Comparison of ENCODE assay signal across 9 mouse cellular contexts in the genomic region with DNA sequence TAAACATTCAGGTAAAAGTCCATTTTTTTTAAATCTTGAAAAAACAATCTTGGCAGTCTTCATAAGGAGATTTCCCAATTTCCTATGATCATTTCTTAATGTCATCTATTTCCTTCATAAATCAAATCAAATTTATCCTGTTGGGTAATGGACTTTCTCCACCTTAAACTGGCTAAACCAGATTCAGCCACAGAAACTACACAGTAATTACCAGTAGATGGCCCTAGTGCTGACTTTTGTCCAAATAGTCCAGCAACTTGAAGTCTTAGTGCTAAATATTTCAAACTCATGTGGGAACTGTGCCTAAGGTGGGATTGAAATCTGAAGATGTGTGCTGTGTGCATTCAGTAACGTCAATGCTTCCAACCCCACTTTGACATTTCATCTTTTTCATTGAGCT. TPM values are rescaled to one million over a fixed set of nuclear protein-coding genes. Genes with fewer than 3 reads are reported as not detected.
DNase-seq lines count a peak whose midpoint lies in the region; ATAC-seq and TF ChIP-seq lines count a peak whose summit lies in the region.
"Had no signal": no experiment of that assay in that cellular context is flagged by ENCODE, and none has a peak within 500 bp of the region (broad histone marks: within the 10 kb centered on the region; RNA-seq: fewer than 3 reads in every experiment).

No protein-coding gene starts in this region.

- WGBS in forebrain, postnatal 0 days: 41% methylated on average over 1 of the region's 1 CpGs
- WGBS in forebrain, embryonic 16.5 days: 39% methylated on average over 1 of the region's 1 CpGs
- 10% methylated on average over 1 of the region's 1 CpGs for WGBS in lung, adult 2 months

- H3K9me3 ChIP-seq in forebrain, postnatal 0 days (ENCODE audit: low read length): no peaks in the 10 kb centered on the region
- H3K9me3 ChIP-seq in forebrain, embryonic 16.5 days (ENCODE audit: control insufficient read depth, low read length): no peaks in the 10 kb centered on the region
- H3K9me3 ChIP-seq: limb, embryonic 12.5 days had no signal

- H3K27me3 ChIP-seq in forebrain, postnatal 0 days (ENCODE audit: insufficient read depth, low read length): no peaks in the 10 kb centered on the region
- H3K27me3 ChIP-seq in forebrain, embryonic 16.5 days (replicated peaks; ENCODE audit: control insufficient read depth, insufficient read depth, low read length): no peaks in the 10 kb centered on the region
- H3K27me3 ChIP-seq: limb, embryonic 12.5 days had no signal

- no peaks in the 10 kb centered on the region for H3K4me1 ChIP-seq in forebrain, postnatal 0 days (ENCODE audit: insufficient read depth)
- no peaks in the 10 kb centered on the region for H3K4me1 ChIP-seq in forebrain, embryonic 16.5 days (replicated peaks; ENCODE audit: control insufficient read depth, insufficient read depth, low read length)
- H3K4me1 ChIP-seq in lung, adult 2 months (ENCODE audit: control insufficient read depth, insufficient read depth, low read length): no peaks in the 10 kb centered on the region

- no peak for ATAC-seq in forebrain, postnatal 0 days
- ATAC-seq in forebrain, embryonic 16.5 days: no peak

- 0 out of 2 replicates have a peak, but pooled peaks cover 5% of the 10 kb centered on the region for H3K36me3 ChIP-seq in forebrain, postnatal 0 days (ENCODE audit: insufficient read depth)
- H3K36me3 ChIP-seq in forebrain, embryonic 16.5 days (ENCODE audit: control insufficient read depth, insufficient read depth): no peaks in the 10 kb centered on the region
- H3K36me3 ChIP-seq: limb, embryonic 12.5 days had no signal

- H3K4me3 ChIP-seq in forebrain, postnatal 0 days (ENCODE audit: low read depth, low read length): no peak overlapping the region
- H3K4me3 ChIP-seq in forebrain, embryonic 16.5 days (replicated peaks; ENCODE audit: low read length): no peak overlapping the region
- no peak overlapping the region for H3K4me3 ChIP-seq in lung, adult 2 months (replicated peaks; ENCODE audit: extremely low read depth, low read depth, low read length)
- H3K4me3 ChIP-seq: limb, embryonic 12.5 days had no signal

- DNase-seq in forebrain, postnatal 0 days: peak; percentile 28
- no peak for DNase-seq in lung, adult 2 months
- DNase-seq in lung, postnatal 14 days: no peak
- peak; percentile 53 for DNase-seq in embryo, embryonic 10.5 days (ENCODE audit: low spot score)
- peak; percentile 64 for DNase-seq in retina, embryonic 14.5 days (ENCODE audit: low spot score)
- DNase-seq in urinary bladder, postnatal 36 days (ENCODE audit: low spot score in 2 of 2): no peak
- no peak for DNase-seq in layer of hippocampus, adult 9-10 months (ENCODE audit: low spot score)

- TF ChIP-seq CTCF in forebrain, postnatal 0 days (IDR thresholded peaks at IDR 0.05; ENCODE audit: low read depth): peak; percentile 46; the same call in 1 of the 2 replicates
- peak; percentile 14; the same call in 1 of the 2 replicates for TF ChIP-seq CTCF in lung, adult 2 months (IDR thresholded peaks at IDR 0.05; ENCODE audit: insufficient read depth, low read length)

- no peak overlapping the region for H3K4me2 ChIP-seq in forebrain, postnatal 0 days (ENCODE audit: low read depth)
- H3K4me2 ChIP-seq in forebrain, embryonic 16.5 days (ENCODE audit: low read length): no peak overlapping the region
- H3K4me2 ChIP-seq: limb, embryonic 12.5 days had no signal

- no peak overlapping the region for H3K27ac ChIP-seq in forebrain, postnatal 0 days (ENCODE audit: low read depth, low read length)
- H3K27ac ChIP-seq in forebrain, embryonic 16.5 days (ENCODE audit: low read length): no peak overlapping the region
- H3K27ac ChIP-seq: limb, embryonic 12.5 days had no signal

- no peak overlapping the region for H3K9ac ChIP-seq in forebrain, postnatal 0 days
- H3K9ac ChIP-seq in forebrain, embryonic 16.5 days (replicated peaks; ENCODE audit: low read depth, low read length): no peak overlapping the region
- H3K9ac ChIP-seq: limb, embryonic 12.5 days had no signal

- TF ChIP-seq POLR2A in lung, adult 2 months (IDR thresholded peaks at IDR 0.05; ENCODE audit: borderline replicate concordance, extremely low read depth, low read depth, low read length): no peak

RNA-seq across cellular contexts. Expression of gene Nabp1, which starts 11.8 kb away (rescaled TPM):
- total RNA-seq in forebrain, postnatal 0 days (2014; rRNA removed): 7.5 and 8.2 TPM in 2 replicates
- 3.4 and 6.3 TPM in 2 replicates for polyA plus RNA-seq in forebrain, postnatal 0 days (2015; fragmentation: Nextera tagmentation; extraction: Ambion mirVana)
- 10.2 and 10.5 TPM in 2 replicates for polyA plus RNA-seq in forebrain, embryonic 16.5 days (2015; fragmentation: Nextera tagmentation; extraction: Ambion mirVana)
- polyA plus RNA-seq in lung, adult 2 months (2012; rRNA removed): 12.5 and 15.9 TPM in 2 replicates

Comparison
In these comparisons a context has a peak if more than half of its experiments do, and no peak if none do; other contexts are left out.
1. DNase-seq: peak in forebrain, postnatal 0 days (single experiment), embryo, embryonic 10.5 days (single experiment) and retina, embryonic 14.5 days (single experiment); none in lung, adult 2 months (single experiment), lung, postnatal 14 days (single experiment), urinary bladder, postnatal 36 days (0 of 2) and layer of hippocampus, adult 9-10 months (single experiment).